Mouse (Mus musculus) spleen, adult 2 months (tissue): ENCODE data around the gene Bcar3.

Source experiments
- CTCF ChIP-seq: fragments of 200-500 bp; IDR thresholded peaks from 2 replicates; pipeline ENCODE4 v1.5.1; 2011; ENCODE audit warnings: mild to moderate bottlenecking, inconsistent platforms; ENCODE audit not compliant: insufficient read depth, insufficient read length, insufficient replicate concordance; ENCODE audit errors: extremely low read depth
- POLR2A ChIP-seq: fragments of 200-500 bp; IDR thresholded peaks from 2 replicates; pipeline ENCODE4 v1.6.1; 2011; ENCODE audit warnings: low read depth, low read length, inconsistent platforms

DNA sequence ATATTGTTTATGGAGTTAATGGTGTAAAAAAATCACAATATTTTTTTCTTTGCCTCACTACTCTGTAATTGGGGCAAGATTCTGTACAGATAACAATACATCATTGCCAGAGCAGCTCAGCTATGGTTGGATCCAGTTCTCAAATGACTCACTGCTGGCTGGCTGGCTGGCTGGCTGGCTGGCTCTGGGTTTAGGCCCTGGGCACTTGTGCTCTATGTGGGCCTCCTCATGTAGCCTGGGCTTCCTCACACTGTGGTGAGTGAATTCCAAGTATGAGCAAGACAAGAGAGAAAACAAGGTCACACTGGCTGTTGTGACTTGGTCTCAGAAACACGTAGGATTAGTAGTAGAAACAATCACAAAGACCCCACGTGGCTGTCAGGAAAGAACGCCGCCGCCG, 23.4 kb downstream of the Bcar3 start:
- TF ChIP-seq CTCF (no peak), POLR2A (no peak)
